Mouse (Mus musculus) right cerebral cortex, postnatal 14 days (tissue): ENCODE data around the gene Mpo.
A peak's percentile ranks its signal among the peaks of the same experiment; 100 is the strongest.

Experiments used
- DNase-seq: peaks from one replicate; pipeline ENCODE4 v3.0.0; 2022

Mpo gene

GRCm38 (mm10) chr11:87807433-87807832, 14.1 kb downstream of the Mpo start:
- no peak for DNase-seq

DNA sequence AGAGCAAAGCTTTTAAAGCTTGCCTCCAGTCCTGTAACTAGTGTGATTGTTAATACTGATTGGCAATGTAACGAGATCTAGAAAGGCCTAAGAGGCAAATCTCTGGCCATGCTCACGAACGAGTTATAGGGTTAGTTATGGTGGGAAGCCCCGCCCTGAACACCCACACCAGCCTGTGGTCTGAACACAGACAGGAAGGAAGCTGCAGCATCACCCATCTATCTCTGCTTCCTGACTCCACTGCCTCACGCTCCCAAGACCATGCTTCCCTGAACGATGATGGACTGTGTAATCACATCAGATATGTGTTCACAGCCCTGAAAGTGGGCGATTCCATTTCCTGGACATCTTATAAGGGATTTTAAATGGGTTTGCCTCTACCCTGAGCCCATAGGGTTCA, 14.9 kb downstream of the Mpo start:
- DNase-seq = no peak

DNA sequence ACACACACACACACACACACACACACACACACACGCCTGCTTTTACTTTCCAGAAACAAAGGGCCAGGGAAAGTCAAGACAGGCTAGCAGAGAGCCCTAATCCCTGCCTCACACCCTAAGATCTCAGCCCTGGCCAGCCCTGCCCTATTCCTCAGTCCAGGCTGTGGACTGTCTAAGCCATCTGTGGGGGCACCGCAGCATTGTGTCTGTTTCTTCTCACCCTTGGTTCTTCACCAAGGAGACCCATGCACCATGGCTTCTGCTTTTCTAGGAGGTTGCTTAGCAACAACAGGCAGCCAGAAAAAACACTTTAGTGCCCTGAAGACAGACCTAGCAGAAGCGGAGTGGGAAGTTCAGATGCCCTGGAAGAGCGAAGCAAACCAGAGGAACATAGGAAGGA, 18.0 kb downstream of the Mpo start:
- DNase-seq = no peak

DNA sequence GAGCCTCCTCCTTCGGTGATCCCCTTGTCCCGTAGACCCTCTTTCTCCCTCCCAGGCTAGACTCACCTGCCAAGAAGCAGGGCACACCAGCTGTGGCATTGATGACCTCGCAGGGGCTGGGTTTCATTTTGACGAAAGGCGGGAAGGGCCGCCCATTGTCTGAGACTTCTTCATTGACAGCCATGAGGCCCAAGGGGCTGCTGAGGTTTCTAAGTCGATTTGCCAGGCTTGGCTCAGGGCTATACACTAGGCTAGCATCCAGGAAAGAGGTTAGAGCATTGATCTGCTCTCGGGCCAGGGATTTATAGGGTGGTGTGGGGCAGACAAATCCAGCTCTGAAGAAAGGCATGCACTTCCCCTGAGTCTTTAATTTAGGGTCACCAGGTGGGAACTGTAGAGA, 21.4 kb downstream of the Mpo start:
- no peak for DNase-seq

GRCm38 (mm10) chr11:87816707-87817442, 23.5 kb downstream of the Mpo start:
- DNase-seq = peak; percentile 40

- DNase-seq = no peak
Measured at GRCm38 (mm10) chr11:87817443-87817773, 24.0 kb downstream of the Mpo start.

DNA sequence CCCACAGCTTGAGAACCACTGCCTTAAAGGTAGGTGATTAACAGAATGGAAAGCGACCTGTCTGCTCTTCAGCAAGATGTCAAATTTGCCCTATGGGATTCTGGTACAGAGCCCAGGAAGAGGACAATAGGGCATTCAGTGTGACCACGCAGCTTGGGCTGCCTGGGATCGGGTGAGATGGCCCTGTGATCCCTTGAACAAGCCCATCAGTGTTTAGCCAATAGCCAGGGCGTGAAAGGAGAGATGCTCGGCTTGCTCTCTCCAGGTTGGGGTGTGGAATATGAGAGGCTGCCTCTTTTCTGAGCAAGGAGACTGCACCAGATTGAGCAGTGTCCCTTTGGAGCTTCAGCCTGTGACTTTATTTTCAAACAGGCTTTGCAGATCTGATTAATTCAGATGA, 28.1 kb downstream of the Mpo start:
- DNase-seq = no peak

DNA sequence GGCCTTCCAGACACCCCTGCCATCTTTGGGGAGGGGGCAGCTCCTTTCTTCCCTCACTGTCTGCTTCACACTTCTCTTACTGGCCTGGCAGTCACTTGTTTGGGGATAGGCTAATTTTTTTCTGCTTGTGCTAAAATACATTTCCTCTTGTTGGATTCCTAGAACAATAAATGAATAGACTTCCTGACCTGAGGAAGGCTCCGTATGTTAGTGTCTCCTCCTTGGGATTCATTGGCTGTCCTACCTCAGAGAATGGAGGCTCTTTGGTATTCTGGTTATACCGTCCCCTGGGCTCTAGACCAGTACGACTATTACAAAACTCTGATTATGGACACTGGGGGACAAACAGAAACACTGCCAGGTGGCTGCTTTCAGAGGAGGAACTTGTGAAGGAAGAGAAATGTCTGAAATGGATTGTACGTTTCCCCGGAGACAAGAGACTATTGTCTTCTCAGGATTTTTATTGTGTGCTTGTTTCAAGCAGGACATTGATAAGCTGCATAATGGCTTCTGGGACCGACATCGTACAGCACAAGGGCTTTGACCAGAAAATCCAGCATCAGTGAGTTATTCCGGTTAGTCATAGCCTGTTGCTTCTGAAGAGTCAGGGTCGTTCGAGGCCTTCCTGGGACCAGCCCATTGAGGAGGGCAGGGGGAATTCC, 35.0 kb downstream of the Mpo start, which contains the start of gene Lpo:
Gene Lpo (minus strand): TSS at position 51 of the 662 bp plus-strand sequence.
- DNase-seq = no peak

- no peak for DNase-seq
Measured at GRCm38 (mm10) chr11:87840676-87841075, 47.3 kb downstream of the Mpo start.

GRCm38 (mm10) chr11:87841436-87841835, 48.1 kb downstream of the Mpo start:
- no peak for DNase-seq

DNA sequence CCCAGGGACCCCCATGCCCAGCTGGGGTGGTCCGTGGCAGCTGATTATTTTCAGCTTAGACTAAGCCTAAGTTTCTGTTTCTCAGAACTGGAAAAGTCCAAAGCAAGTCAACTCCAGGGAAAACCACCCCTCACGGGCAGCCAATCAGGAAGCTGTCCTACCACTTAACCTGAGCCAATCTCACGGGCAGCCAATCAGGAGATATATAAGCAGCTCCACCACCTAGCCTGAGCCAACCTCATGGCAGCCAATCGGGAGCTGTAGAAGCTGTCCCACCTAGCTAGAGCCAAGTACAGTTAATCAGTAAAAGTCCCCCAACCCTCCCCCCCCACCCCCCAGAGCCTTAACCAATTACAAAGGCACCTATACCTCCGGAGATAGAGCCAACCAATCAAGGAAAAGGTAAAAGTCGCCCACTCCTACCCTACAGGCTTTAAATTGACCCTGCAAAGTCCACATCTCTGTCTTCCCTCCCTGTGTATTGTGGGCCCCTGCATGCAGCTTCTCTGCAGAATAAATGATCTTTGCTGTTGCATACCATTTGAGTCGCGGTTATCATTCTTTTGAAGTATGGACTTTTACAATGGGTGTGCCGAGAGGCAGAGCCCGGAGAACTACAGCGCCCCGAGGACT, 53.7 kb downstream of the Mpo start:
- no peak for DNase-seq

GRCm38 (mm10) chr11:87847884-87848283, 54.5 kb downstream of the Mpo start:
- no peak for DNase-seq

DNA sequence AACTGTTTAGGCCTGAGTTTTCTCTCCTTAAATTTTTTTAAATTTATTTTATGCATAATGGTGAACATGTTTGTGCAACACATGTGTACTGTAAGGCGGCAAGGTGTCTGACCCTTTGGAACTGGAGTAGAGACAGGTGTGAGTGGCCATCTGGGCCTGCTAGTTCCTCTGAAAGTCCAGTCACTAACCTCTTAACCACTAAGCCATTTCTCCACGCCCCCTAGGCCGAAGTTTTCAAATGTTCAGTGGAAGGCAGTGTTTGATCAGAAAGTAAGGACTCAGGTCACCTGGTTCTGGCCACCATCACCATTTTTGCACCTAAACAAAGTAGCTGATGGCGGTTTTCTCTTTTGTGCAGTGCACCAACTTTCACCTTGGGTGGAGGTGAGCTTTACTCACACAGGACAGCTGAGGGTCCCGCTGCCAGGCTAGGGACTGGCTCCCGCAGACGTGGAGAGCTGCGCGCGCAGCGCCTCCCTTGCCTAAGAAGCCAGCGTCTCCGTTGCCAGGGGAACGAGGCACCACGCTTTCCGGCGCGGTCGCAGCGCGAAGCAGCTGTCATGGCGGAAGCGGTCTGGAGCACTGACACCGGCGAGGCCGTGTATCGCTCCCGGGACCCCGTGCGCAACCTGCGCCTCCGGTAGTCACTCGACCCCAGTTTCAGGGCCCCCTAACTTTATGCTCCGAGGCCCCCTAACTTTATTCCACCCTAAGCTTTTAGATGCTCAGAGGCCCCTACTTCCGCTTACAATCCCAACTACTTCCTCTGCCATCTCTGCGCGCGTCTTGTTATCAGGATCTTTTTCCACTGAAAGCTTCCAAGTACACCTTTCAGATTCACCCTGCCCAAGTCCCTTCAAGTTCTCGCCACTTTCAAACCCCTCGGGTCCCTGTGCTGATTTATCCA, 59.6 kb downstream of the Mpo start, which contains the start of gene Mks1:
Gene Mks1 (plus strand): TSS at position 526 of the 907 bp plus-strand sequence.
- DNase-seq = peak; percentile 94

DNA sequence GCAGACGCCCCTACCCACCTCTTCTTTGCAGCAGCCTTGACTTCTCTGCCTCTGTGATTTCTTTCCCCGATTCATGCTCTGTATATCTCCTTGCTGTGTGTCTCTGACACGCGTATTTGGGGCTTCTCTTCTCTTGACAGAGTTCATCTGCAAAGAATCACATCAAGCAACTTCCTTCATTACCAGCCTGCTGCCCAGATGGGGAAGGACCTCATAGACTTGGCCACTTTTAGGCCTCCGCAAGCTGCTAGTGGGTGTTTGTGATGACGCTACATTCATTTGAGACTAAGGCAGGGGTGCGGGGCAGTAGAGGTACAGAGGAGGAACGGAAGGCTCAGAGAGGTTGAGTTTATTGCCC, 60.2 kb downstream of the Mpo start:
- no peak for DNase-seq
